Mouse (Mus musculus): Measurements from ENCODE around the gene Sh3gl2. TPM values are rescaled to one million over a fixed set of nuclear protein-coding genes. Genes with fewer than 3 reads are reported as not detected.

Gene Sh3gl2
- polyA plus RNA-seq, 1 experiment from 2014 or later, result 6.9 TPM

GRCm38 (mm10) chr4:85513288-85513687 lies 308.4 kb downstream of the Sh3gl2 start:
- Histone ChIP-seq H3K4me1 (replicated peaks) (peaks cover 18% of the 10 kb centered on the region), H3K27me3 (ENCODE audit: insufficient read depth, poor library complexity, severe bottlenecking) (peaks cover 47% of the 10 kb centered on the region), H3K27ac (no peak overlapping the region), H3K9me3 (no peaks in the 10 kb centered on the region), H3K36me3 (no peaks in the 10 kb centered on the region), H3K4me3 (peak overlapping the region; percentile 64; the same call in 1 of the 2 replicates)
- peak; percentile 5 for DNase-seq (ENCODE audit: low spot score)
- WGBS, result 44% methylated on average over 7 of the region's 7 CpGs

- Histone ChIP-seq H3K9me3 (no peaks in the 10 kb centered on the region), H3K27me3 (ENCODE audit: insufficient read depth, poor library complexity, severe bottlenecking) (peaks cover 47% of the 10 kb centered on the region), H3K4me3 (peak within 1 kb of the TSS; percentile 64), H3K36me3 (no peaks in the 10 kb centered on the region), H3K27ac (peak within 1 kb of the TSS; percentile 72), H3K4me1 (replicated peaks) (peaks cover 18% of the 10 kb centered on the region)
- WGBS, result 3% methylated on average over 9 of the region's 9 CpGs
- no peak for DNase-seq (ENCODE audit: low spot score)
These were observed 308.9 kb downstream of the Sh3gl2 start, which contains the start of gene Adamtsl1 for GRCm38 (mm10) chr4:85513792-85514191. Gene Adamtsl1 (plus strand): TSS chr4:85514172.

- peak overlapping the region; percentile 64 for H3K4me3 ChIP-seq
- no peaks in the 10 kb centered on the region for H3K9me3 ChIP-seq
- DNase-seq (ENCODE audit: low spot score), result peak; percentile 72
- under 1% methylated on average over 33 of the region's 33 CpGs for WGBS
- H3K4me1 ChIP-seq (replicated peaks), result peaks cover 18% of the 10 kb centered on the region
- H3K27ac ChIP-seq, result peak overlapping the region; percentile 72
- no peaks in the 10 kb centered on the region for H3K36me3 ChIP-seq
- peaks cover 47% of the 10 kb centered on the region for H3K27me3 ChIP-seq (ENCODE audit: insufficient read depth, poor library complexity, severe bottlenecking)
These were observed 309.3 kb downstream of the Sh3gl2 start for GRCm38 (mm10) chr4:85514205-85514681.

GRCm38 (mm10) chr4:85526966-85527566 lies 322.1 kb downstream of the Sh3gl2 start:
- Histone ChIP-seq H3K36me3 (no peaks in the 10 kb centered on the region), H3K4me1 (replicated peaks) (no peaks in the 10 kb centered on the region), H3K27ac (no peak overlapping the region), H3K9me3 (no peaks in the 10 kb centered on the region), H3K27me3 (ENCODE audit: insufficient read depth, poor library complexity, severe bottlenecking) (no peaks in the 10 kb centered on the region), H3K4me3 (no peak overlapping the region)
- WGBS, result 75% methylated on average over 7 of the region's 7 CpGs
- DNase-seq (ENCODE audit: low spot score), result no peak

GRCm38 (mm10) chr4:85529852-85530251 lies 324.9 kb downstream of the Sh3gl2 start:
- DNase-seq (ENCODE audit: low spot score), result no peak
- H3K4me1 ChIP-seq (replicated peaks), result no peaks in the 10 kb centered on the region
- WGBS, result 89% methylated on average over 1 of the region's 1 CpGs
- no peak overlapping the region for H3K27ac ChIP-seq
- no peaks in the 10 kb centered on the region for H3K9me3 ChIP-seq
- no peak overlapping the region for H3K4me3 ChIP-seq
- H3K36me3 ChIP-seq, result no peaks in the 10 kb centered on the region
- H3K27me3 ChIP-seq (ENCODE audit: insufficient read depth, poor library complexity, severe bottlenecking), result no peaks in the 10 kb centered on the region

GRCm38 (mm10) chr4:85539677-85540076 lies 334.8 kb downstream of the Sh3gl2 start:
- H3K27me3 ChIP-seq (ENCODE audit: insufficient read depth, poor library complexity, severe bottlenecking), result no peaks in the 10 kb centered on the region
- no peak overlapping the region for H3K4me3 ChIP-seq
- H3K4me1 ChIP-seq (replicated peaks), result no peaks in the 10 kb centered on the region
- no peak overlapping the region for H3K27ac ChIP-seq
- WGBS, result 76% methylated on average over 5 of the region's 5 CpGs
- no peaks in the 10 kb centered on the region for H3K9me3 ChIP-seq
- H3K36me3 ChIP-seq, result no peaks in the 10 kb centered on the region
- no peak for DNase-seq (ENCODE audit: low spot score)

GRCm38 (mm10) chr4:85543221-85543620 lies 338.3 kb downstream of the Sh3gl2 start:
- WGBS, result 90% methylated on average over 4 of the region's 4 CpGs
- no peaks in the 10 kb centered on the region for H3K27me3 ChIP-seq (ENCODE audit: insufficient read depth, poor library complexity, severe bottlenecking)
- no peak overlapping the region for H3K4me3 ChIP-seq
- H3K4me1 ChIP-seq (replicated peaks), result no peaks in the 10 kb centered on the region
- DNase-seq (ENCODE audit: low spot score), result no peak
- no peak overlapping the region for H3K27ac ChIP-seq
- no peaks in the 10 kb centered on the region for H3K36me3 ChIP-seq
- no peaks in the 10 kb centered on the region for H3K9me3 ChIP-seq

- no peak for DNase-seq (ENCODE audit: low spot score)
- Histone ChIP-seq H3K4me3 (no peak overlapping the region), H3K27me3 (ENCODE audit: insufficient read depth, poor library complexity, severe bottlenecking) (no peaks in the 10 kb centered on the region), H3K9me3 (no peaks in the 10 kb centered on the region), H3K36me3 (no peaks in the 10 kb centered on the region), H3K4me1 (replicated peaks) (no peaks in the 10 kb centered on the region), H3K27ac (no peak overlapping the region)
- WGBS, result 86% methylated on average over 3 of the region's 3 CpGs
These were observed 349.8 kb downstream of the Sh3gl2 start for GRCm38 (mm10) chr4:85554696-85555095.

- Histone ChIP-seq H3K4me1 (replicated peaks) (0 out of 2 replicates have a peak, but pooled peaks cover 3% of the 10 kb centered on the region), H3K9me3 (no peaks in the 10 kb centered on the region), H3K36me3 (no peaks in the 10 kb centered on the region), H3K4me3 (no peak overlapping the region), H3K27me3 (ENCODE audit: insufficient read depth, poor library complexity, severe bottlenecking) (no peaks in the 10 kb centered on the region), H3K27ac (no peak overlapping the region)
- DNase-seq (ENCODE audit: low spot score), result no peak
- 92% methylated on average over 6 of the region's 6 CpGs for WGBS
These were observed 354.8 kb downstream of the Sh3gl2 start for GRCm38 (mm10) chr4:85559753-85560152.

GRCm38 (mm10) chr4:85585426-85585825 lies 380.5 kb downstream of the Sh3gl2 start:
- H3K4me3 ChIP-seq, result no peak overlapping the region
- H3K4me1 ChIP-seq (replicated peaks), result no peaks in the 10 kb centered on the region
- H3K27ac ChIP-seq, result no peak overlapping the region
- no peaks in the 10 kb centered on the region for H3K36me3 ChIP-seq
- no peaks in the 10 kb centered on the region for H3K27me3 ChIP-seq (ENCODE audit: insufficient read depth, poor library complexity, severe bottlenecking)
- H3K9me3 ChIP-seq, result no peaks in the 10 kb centered on the region
- 91% methylated on average over 2 of the region's 2 CpGs for WGBS
- no peak for DNase-seq (ENCODE audit: low spot score)

- Histone ChIP-seq H3K27ac (no peak overlapping the region), H3K36me3 (no peaks in the 10 kb centered on the region), H3K4me3 (no peak overlapping the region), H3K4me1 (replicated peaks) (no peaks in the 10 kb centered on the region), H3K27me3 (ENCODE audit: insufficient read depth, poor library complexity, severe bottlenecking) (no peaks in the 10 kb centered on the region), H3K9me3 (no peaks in the 10 kb centered on the region)
- WGBS, result 90% methylated on average over 4 of the region's 4 CpGs
- DNase-seq (ENCODE audit: low spot score), result no peak
These were observed 384.0 kb downstream of the Sh3gl2 start for GRCm38 (mm10) chr4:85588928-85589327.

- H3K27ac ChIP-seq, result no peak overlapping the region
- H3K27me3 ChIP-seq (ENCODE audit: insufficient read depth, poor library complexity, severe bottlenecking), result no peaks in the 10 kb centered on the region
- H3K4me3 ChIP-seq, result no peak overlapping the region
- H3K9me3 ChIP-seq, result no peaks in the 10 kb centered on the region
- no peaks in the 10 kb centered on the region for H3K4me1 ChIP-seq (replicated peaks)
- H3K36me3 ChIP-seq, result no peaks in the 10 kb centered on the region
- no peak for DNase-seq (ENCODE audit: low spot score)
- WGBS, result 80% methylated on average over 7 of the region's 7 CpGs
These were observed 386.1 kb downstream of the Sh3gl2 start for GRCm38 (mm10) chr4:85591037-85591436.

GRCm38 (mm10) chr4:85594159-85594558 lies 389.2 kb downstream of the Sh3gl2 start:
- no peak overlapping the region for H3K27ac ChIP-seq
- H3K36me3 ChIP-seq, result no peaks in the 10 kb centered on the region
- H3K4me1 ChIP-seq (replicated peaks), result no peaks in the 10 kb centered on the region
- no peaks in the 10 kb centered on the region for H3K9me3 ChIP-seq
- H3K27me3 ChIP-seq (ENCODE audit: insufficient read depth, poor library complexity, severe bottlenecking), result no peaks in the 10 kb centered on the region
- H3K4me3 ChIP-seq, result no peak overlapping the region
- DNase-seq (ENCODE audit: low spot score), result no peak

GRCm38 (mm10) chr4:85613331-85613730 lies 408.4 kb downstream of the Sh3gl2 start:
- Histone ChIP-seq H3K36me3 (no peaks in the 10 kb centered on the region), H3K4me1 (replicated peaks) (no peaks in the 10 kb centered on the region), H3K27me3 (ENCODE audit: insufficient read depth, poor library complexity, severe bottlenecking) (no peaks in the 10 kb centered on the region), H3K27ac (no peak overlapping the region), H3K9me3 (no peaks in the 10 kb centered on the region), H3K4me3 (no peak overlapping the region)
- no peak for DNase-seq (ENCODE audit: low spot score)
- WGBS, result 84% methylated on average over 3 of the region's 3 CpGs

All from hindbrain, embryonic 10.5 days (tissue).